Mouse (Mus musculus) gastrocnemius, postnatal 10 days (tissue): ENCODE results near the gene Prkrip1. TPM values are rescaled to one million over a fixed set of nuclear protein-coding genes. Genes with fewer than 3 reads are reported as not detected.
"Not testable (repeated sequence)": the region's sequence is repeated elsewhere in the genome, so short reads cannot be mapped to it uniquely, and the experiment has no call there.

Source experiments
- DNase-seq: peaks from one replicate; pipeline ENCODE4 v3.0.0; 2021; ENCODE audit warnings: mixed read lengths
- total RNA-seq, 2 experiments: library from RNA; stranded (reverse); gene quantifications; 2 replicates each; pipeline ENCODE4 v1.2.3; 2021

Prkrip1 gene
- total RNA-seq, 2 experiments from 2014 or later = 26.9 to 28.2 TPM

GRCm38 (mm10) chr5:136163807-136164474 is 34.8 kb downstream of the Prkrip1 start:
- no peak for DNase-seq

GRCm38 (mm10) chr5:136160084-136160483 is 38.7 kb downstream of the Prkrip1 start:
- peak; percentile 74 for DNase-seq

GRCm38 (mm10) chr5:136155399-136155798 is 43.4 kb downstream of the Prkrip1 start:
- DNase-seq = no peak

GRCm38 (mm10) chr5:136152365-136152764 is 46.4 kb downstream of the Prkrip1 start:
- DNase-seq = peak; percentile 43

DNA sequence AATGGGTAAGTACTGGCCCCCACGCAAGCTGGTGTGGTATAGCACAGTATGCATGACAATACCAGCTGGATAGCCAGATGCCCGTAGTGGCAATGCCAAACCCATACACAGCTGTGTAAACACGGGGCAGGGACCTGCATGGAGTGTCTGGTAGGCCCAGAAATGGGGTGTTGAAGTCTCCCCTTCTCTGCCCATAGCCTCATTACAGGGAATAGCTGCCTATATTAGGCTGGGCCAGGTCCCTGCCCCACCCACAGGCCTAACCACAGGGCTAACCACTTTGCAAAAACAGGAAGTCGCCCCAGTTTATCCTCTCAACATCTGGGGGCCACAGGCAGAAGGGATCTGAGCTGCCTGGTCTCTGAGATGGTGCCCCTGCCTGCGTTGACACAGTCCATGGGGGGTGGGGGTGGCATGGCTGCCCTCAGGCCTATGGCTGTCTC is 49.6 kb downstream of the Prkrip1 start:
- DNase-seq = not testable (repeated sequence)

- no peak for DNase-seq
These were observed 51.1 kb downstream of the Prkrip1 start for GRCm38 (mm10) chr5:136147704-136148103.

GRCm38 (mm10) chr5:136146936-136147335 is 51.8 kb downstream of the Prkrip1 start:
- DNase-seq = no peak

GRCm38 (mm10) chr5:136144606-136145430 is 53.9 kb downstream of the Prkrip1 start:
- no peak for DNase-seq

DNA sequence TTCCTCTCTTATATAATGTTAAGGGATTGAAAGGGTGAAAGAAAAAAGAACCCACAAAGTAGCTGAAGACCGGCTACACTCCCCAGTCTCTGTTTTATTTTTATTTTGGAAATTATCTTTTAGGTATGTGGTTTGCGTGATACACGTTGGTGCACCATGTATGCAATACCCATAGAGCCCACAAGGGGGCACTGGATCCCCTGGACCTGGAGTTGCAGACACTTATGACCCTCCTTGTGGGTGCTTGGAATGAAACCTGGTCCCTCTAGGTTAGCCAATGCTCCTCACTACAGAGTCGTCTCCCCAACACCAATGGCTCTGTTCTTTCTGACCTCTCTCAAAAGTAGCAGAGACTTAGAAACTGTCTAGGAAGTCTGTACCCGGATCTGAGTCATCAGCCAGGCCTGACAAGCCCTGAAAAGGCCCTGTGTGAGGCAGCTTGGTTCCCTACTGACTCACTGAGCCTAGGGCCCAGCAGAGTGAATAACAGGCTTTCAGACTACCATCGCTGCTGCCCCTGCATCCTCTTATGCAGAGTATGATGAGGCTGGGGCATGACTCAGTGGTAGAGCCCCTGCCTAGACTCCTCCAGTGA is 55.5 kb downstream of the Prkrip1 start:
- DNase-seq = no peak

- no peak for DNase-seq
These were observed 56.0 kb downstream of the Prkrip1 start for GRCm38 (mm10) chr5:136142746-136143145.

GRCm38 (mm10) chr5:136140057-136140482 is 58.7 kb downstream of the Prkrip1 start:
- DNase-seq = no peak

GRCm38 (mm10) chr5:136139393-136139792 is 59.4 kb downstream of the Prkrip1 start:
- DNase-seq = no peak

DNA sequence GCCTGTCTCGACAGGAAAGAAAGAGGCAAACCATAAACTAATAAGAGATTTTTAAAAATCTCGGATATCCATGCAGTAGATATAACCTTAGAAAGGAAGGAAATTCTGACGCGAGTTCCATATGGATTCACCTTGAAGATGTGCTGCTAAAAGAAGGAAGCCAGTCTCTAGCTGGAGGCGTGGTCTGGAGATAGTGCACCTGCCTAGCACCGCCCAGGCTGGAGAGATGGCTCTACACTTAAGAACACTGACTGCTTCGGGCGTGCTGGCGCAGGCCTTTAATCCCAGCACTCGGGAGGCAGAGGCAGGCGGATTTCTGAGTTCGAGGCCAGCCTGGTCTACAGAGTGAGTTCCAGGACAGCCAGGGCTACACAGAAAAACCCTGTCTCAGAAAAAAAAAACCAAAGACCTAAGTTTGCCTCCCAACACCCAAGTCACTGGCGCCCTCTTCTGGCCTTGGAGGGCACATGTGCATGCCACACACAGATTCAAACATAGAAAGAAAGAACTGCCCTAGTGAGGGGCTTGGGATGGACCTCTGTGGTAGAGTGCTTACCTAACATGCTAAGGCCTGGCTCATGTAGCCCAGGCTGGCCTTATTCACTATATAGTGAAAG is 61.0 kb downstream of the Prkrip1 start:
- DNase-seq = peak; percentile 60

DNA sequence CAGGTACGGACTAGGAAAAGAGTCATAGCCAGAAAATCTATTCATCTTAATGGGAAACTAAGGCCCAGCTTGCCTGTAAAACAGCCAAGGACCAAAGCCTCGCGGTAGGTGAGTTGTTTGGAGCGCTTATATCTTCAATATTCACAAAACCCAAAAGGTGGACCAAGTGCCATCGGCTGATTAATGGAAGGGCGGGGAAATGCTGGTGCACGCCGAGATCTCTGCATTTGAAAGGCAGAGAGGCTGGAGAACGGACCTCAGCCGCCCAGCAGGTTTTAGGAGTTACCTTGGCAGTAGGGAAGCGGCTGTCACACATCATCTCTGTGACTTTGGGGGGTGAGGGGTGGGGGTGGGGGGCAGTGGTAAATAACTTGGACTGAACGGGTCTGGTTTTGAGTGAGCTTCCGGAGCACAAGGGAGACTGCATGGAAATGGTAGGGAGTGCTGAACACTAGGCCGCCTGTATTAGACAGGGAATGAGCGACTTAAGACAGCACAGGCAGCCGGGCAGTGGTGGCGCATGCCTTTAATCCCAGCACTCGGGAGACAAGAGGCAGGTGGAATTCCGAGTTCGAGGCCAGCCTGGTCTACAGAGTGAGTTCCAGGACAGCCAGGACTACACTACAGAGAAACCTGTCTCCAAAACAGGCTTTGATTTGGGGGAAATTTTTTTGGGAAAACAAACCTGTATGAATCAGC is 62.3 kb downstream of the Prkrip1 start:
- DNase-seq = no peak

GRCm38 (mm10) chr5:136135571-136136291 is 63.0 kb downstream of the Prkrip1 start, which contains the start of the genes Lrwd1 and Alkbh4:
TSS of gene Lrwd1 (minus strand) at chr5:136136074.
TSS of gene Alkbh4 (plus strand) at chr5:136136146.
- DNase-seq = peak; percentile 95

Other genes starting within 250 kb of the Prkrip1 start
- 1 to 10 TPM in 1 of 2 experiments, under 1 TPM in 1; 0.78 to 1.1 TPM for gene Ssc4d, start 224.4 kb downstream of the Prkrip1 start, total RNA-seq
- not detected for gene Zp3, start 218.9 kb downstream of the Prkrip1 start, total RNA-seq
- 1 to 10 TPM; 7.7 to 9.2 TPM for gene Dtx2, start 204.2 kb downstream of the Prkrip1 start, total RNA-seq
- under 1 TPM in 1 of 2 experiments, not detected in 1; 0.14 TPM for gene Upk3b, start 160.5 kb downstream of the Prkrip1 start, total RNA-seq
- gene Upk3bl, start 144.5 kb downstream of the Prkrip1 start, total RNA-seq = not detected
- gene Rasa4, start 115.0 kb downstream of the Prkrip1 start, total RNA-seq = 10 to 100 TPM; 12.9 to 20.5 TPM
- 10 to 100 TPM; 71.2 to 75.6 TPM for gene Polr2j, start 82.3 kb downstream of the Prkrip1 start, total RNA-seq
- gene Lrwd1, start 62.9 kb downstream of the Prkrip1 start, total RNA-seq = 1 to 10 TPM; 4.9 to 7.4 TPM
- 1 to 10 TPM; 5.0 to 6.2 TPM for gene Alkbh4, start 62.8 kb downstream of the Prkrip1 start, total RNA-seq
- 1 to 10 TPM; 4.9 to 7.8 TPM for gene Orai2, start 28.2 kb downstream of the Prkrip1 start, total RNA-seq
- gene Sh2b2, start 47.6 kb upstream of the Prkrip1 start, total RNA-seq = 10 to 100 TPM; 10.3 to 11.5 TPM